Mouse (Mus musculus): ENCODE measurements around the gene Ibtk. TPM values are rescaled to one million over a fixed set of nuclear protein-coding genes. Genes with fewer than 3 reads are reported as not detected.

Gene Ibtk
- polyA plus RNA-seq (2014; fragmentation: Illumina TruSeq; extraction: RNeasy Lipid Tissue Mini Kit (QIAGEN cat#74804); ENCODE audit: low read depth, low replicate concordance): 18.1 TPM

GRCm38 (mm10) chr9:85749142-85749921, at the start of gene Ibtk:
TSS of gene Ibtk (minus strand) at chr9:85749334.

Other genes starting within 250 kb of the Ibtk start
- gene Tpbg, start 93.0 kb upstream of the Ibtk start, polyA plus RNA-seq (2014; fragmentation: Illumina TruSeq; extraction: RNeasy Lipid Tissue Mini Kit (QIAGEN cat#74804); ENCODE audit: low read depth, low replicate concordance): 0.35 TPM